8 mouse cellular contexts compared by ENCODE assay signal in genomic region chr13:108151782-108152181, GRCm38 (mm10). TPM values are rescaled to one million over a fixed set of nuclear protein-coding genes. Genes with fewer than 3 reads are reported as not detected.
DNase-seq lines count a peak whose midpoint lies in the region; ATAC-seq and TF ChIP-seq lines count a peak whose summit lies in the region.

No protein-coding gene starts in this region.

- H3K27ac ChIP-seq in heart, embryonic 11.5 days (ENCODE audit: low read depth, low read length): no peak overlapping the region
- H3K27ac ChIP-seq in stomach, postnatal 0 days (replicated peaks): no peak overlapping the region
- no peak overlapping the region for H3K27ac ChIP-seq in neural tube, embryonic 15.5 days (replicated peaks)
- H3K27ac ChIP-seq in limb, embryonic 10.5 days: no peak overlapping the region

- H3K4me1 ChIP-seq in heart, embryonic 11.5 days (ENCODE audit: control insufficient read depth, insufficient read depth, low read length): no peaks in the 10 kb centered on the region
- no peaks in the 10 kb centered on the region for H3K4me1 ChIP-seq in stomach, postnatal 0 days (replicated peaks; ENCODE audit: control insufficient read depth, insufficient read depth)
- peaks cover 4% of the 10 kb centered on the region; the same call in 1 of the 2 replicates for H3K4me1 ChIP-seq in neural tube, embryonic 15.5 days
- no peaks in the 10 kb centered on the region for H3K4me1 ChIP-seq in limb, embryonic 10.5 days

- peak; percentile 89 for TF ChIP-seq CTCF in stomach, postnatal 0 days (IDR thresholded peaks at IDR 0.05; ENCODE audit: low read depth)

- DNase-seq in heart, postnatal 10 days: peak; percentile 23 to 41
- peak; percentile 61 for DNase-seq in thymus, postnatal 0 days (ENCODE audit: low spot score)
- no peak for DNase-seq in thymus, postnatal 25 days
- peak; percentile 51 for DNase-seq in embryo, embryonic 10.5 days (ENCODE audit: low spot score)
- DNase-seq in stomach, postnatal 0 days (ENCODE audit: low spot score): no peak
- DNase-seq in limb, embryonic 10.5 days (ENCODE audit: low spot score): no peak

- no peak overlapping the region for H3K9ac ChIP-seq in heart, embryonic 11.5 days (ENCODE audit: low read depth, low read length)
- no peak overlapping the region for H3K9ac ChIP-seq in stomach, postnatal 0 days (ENCODE audit: low read length)
- no peak overlapping the region for H3K9ac ChIP-seq in neural tube, embryonic 15.5 days (replicated peaks)

- no peak overlapping the region for H3K4me3 ChIP-seq in heart, embryonic 11.5 days (ENCODE audit: low read depth, low read length)
- no peak overlapping the region for H3K4me3 ChIP-seq in stomach, postnatal 0 days (ENCODE audit: low read depth, low read length)
- no peak overlapping the region for H3K4me3 ChIP-seq in neural tube, embryonic 15.5 days (replicated peaks)
- no peak overlapping the region for H3K4me3 ChIP-seq in limb, embryonic 10.5 days

- intact Hi-C loops in heart, postnatal 10 days (cut with DNase I): loop anchor here (1.0 to 10.0 kb wide), 6 partner anchors 107 to 1041 kb away; partner anchors contain the start of gene Smim15

- no peaks in the 10 kb centered on the region for H3K27me3 ChIP-seq in heart, embryonic 11.5 days (ENCODE audit: control insufficient read depth, insufficient read depth, low read length)
- H3K27me3 ChIP-seq in stomach, postnatal 0 days (ENCODE audit: control insufficient read depth, insufficient read depth, low read length): no peaks in the 10 kb centered on the region
- no peaks in the 10 kb centered on the region for H3K27me3 ChIP-seq in neural tube, embryonic 15.5 days (replicated peaks)
- H3K27me3 ChIP-seq in limb, embryonic 10.5 days (ENCODE audit: low read depth, poor library complexity, severe bottlenecking): no peaks in the 10 kb centered on the region

- H3K9me3 ChIP-seq in heart, embryonic 11.5 days (replicated peaks; ENCODE audit: control insufficient read depth, low read length): no peaks in the 10 kb centered on the region
- H3K9me3 ChIP-seq in stomach, postnatal 0 days (ENCODE audit: control insufficient read depth, low read length): no peaks in the 10 kb centered on the region
- no peaks in the 10 kb centered on the region for H3K9me3 ChIP-seq in neural tube, embryonic 15.5 days (replicated peaks)
- no peaks in the 10 kb centered on the region for H3K9me3 ChIP-seq in limb, embryonic 10.5 days (replicated peaks)

- TF ChIP-seq EP300 in stomach, postnatal 0 days (optimal IDR thresholded peaks at IDR 0.05): no peak

- H3K4me2 ChIP-seq in heart, embryonic 11.5 days: no peak overlapping the region
- H3K4me2 ChIP-seq in stomach, postnatal 0 days (replicated peaks; ENCODE audit: low read depth): no peak overlapping the region
- H3K4me2 ChIP-seq in neural tube, embryonic 15.5 days: no peak overlapping the region

- no peaks in the 10 kb centered on the region for H3K36me3 ChIP-seq in heart, embryonic 11.5 days (ENCODE audit: control insufficient read depth, insufficient read depth, low read length)
- no peaks in the 10 kb centered on the region for H3K36me3 ChIP-seq in stomach, postnatal 0 days (ENCODE audit: control insufficient read depth, insufficient read depth, low read length)
- no peaks in the 10 kb centered on the region for H3K36me3 ChIP-seq in neural tube, embryonic 15.5 days
- peaks cover 7% of the 10 kb centered on the region; the same call in 1 of the 2 replicates for H3K36me3 ChIP-seq in limb, embryonic 10.5 days

- no peak for ATAC-seq in heart, embryonic 11.5 days (replicated peaks; ENCODE audit: insufficient number of reproducible peaks, low FRiP score, low TSS enrichment)
- no peak for ATAC-seq in stomach, postnatal 0 days (ENCODE audit: low FRiP score, low TSS enrichment)
- no peak for ATAC-seq in neural tube, embryonic 15.5 days (ENCODE audit: low FRiP score)

RNA-seq across cellular contexts. Expression of gene Ndufaf2, which starts 6.6 kb away (rescaled TPM):
- total RNA-seq in heart, postnatal 10 days (2021): 10 to 100 TPM; 24.2 to 25.1 TPM
- polyA plus RNA-seq in heart, embryonic 11.5 days (2014; fragmentation: Nextera tagmentation; extraction: Ambion mirVana): 64.1 and 65.3 TPM in 2 replicates
- 44.3 and 53.6 TPM in 2 replicates for polyA plus RNA-seq in thymus, postnatal 0 days (2015; fragmentation: Nextera tagmentation; extraction: Ambion mirVana)
- polyA plus RNA-seq in stomach, postnatal 0 days (2015; fragmentation: Nextera tagmentation; extraction: Ambion mirVana): 39.9 and 44.9 TPM in 2 replicates
- 68.0 and 80.3 TPM in 2 replicates for polyA plus RNA-seq in neural tube, embryonic 15.5 days (2015; fragmentation: Nextera tagmentation; extraction: Ambion mirVana)
- 89.8 and 111 TPM in 2 replicates for polyA plus RNA-seq in limb, embryonic 10.5 days (2016; fragmentation: Nextera tagmentation; extraction: Ambion mirVana)

RNA-seq across cellular contexts. Expression of gene Ercc8, which starts 6.7 kb away (rescaled TPM):
- 10 to 100 TPM; 12.9 to 15.2 TPM for total RNA-seq in heart, postnatal 10 days (2021)
- 14.5 and 14.7 TPM in 2 replicates for polyA plus RNA-seq in heart, embryonic 11.5 days (2014; fragmentation: Nextera tagmentation; extraction: Ambion mirVana)
- polyA plus RNA-seq in thymus, postnatal 0 days (2015; fragmentation: Nextera tagmentation; extraction: Ambion mirVana): 16.6 and 18.2 TPM in 2 replicates
- polyA plus RNA-seq in stomach, postnatal 0 days (2015; fragmentation: Nextera tagmentation; extraction: Ambion mirVana): 8.3 and 8.4 TPM in 2 replicates
- polyA plus RNA-seq in neural tube, embryonic 15.5 days (2015; fragmentation: Nextera tagmentation; extraction: Ambion mirVana): 26.4 and 31.8 TPM in 2 replicates
- 27.3 and 29.6 TPM in 2 replicates for polyA plus RNA-seq in limb, embryonic 10.5 days (2016; fragmentation: Nextera tagmentation; extraction: Ambion mirVana)

Comparison
In these comparisons a context has a peak if more than half of its experiments do, and no peak if none do; other contexts are left out.
1. DNase-seq: peak in heart, postnatal 10 days (2 of 2), thymus, postnatal 0 days (single experiment) and embryo, embryonic 10.5 days (single experiment); none in thymus, postnatal 25 days (single experiment), stomach, postnatal 0 days (single experiment) and limb, embryonic 10.5 days (single experiment).